Mouse (Mus musculus) left cerebral cortex, adult 8-10 months (tissue): ENCODE results near the gene Slc23a2. TPM values are rescaled to one million over a fixed set of nuclear protein-coding genes. Genes with fewer than 3 reads are reported as not detected.
A peak's percentile ranks its signal among the peaks of the same experiment; 100 is the strongest.

ENCODE experiments used
- DNase-seq, 2 experiments: peaks; one replicate each; pipeline ENCODE4 v3.0.0; 2022; ENCODE audit warnings: low spot score in 2 of 2
- total RNA-seq, 4 experiments: library from RNA; stranded (reverse); gene quantifications; 2 replicates each; pipeline ENCODE4 v1.2.4; 2022

The Slc23a2 gene
- total RNA-seq, 4 experiments from 2014 or later, result 146 to 160 (median 153) TPM

DNA sequence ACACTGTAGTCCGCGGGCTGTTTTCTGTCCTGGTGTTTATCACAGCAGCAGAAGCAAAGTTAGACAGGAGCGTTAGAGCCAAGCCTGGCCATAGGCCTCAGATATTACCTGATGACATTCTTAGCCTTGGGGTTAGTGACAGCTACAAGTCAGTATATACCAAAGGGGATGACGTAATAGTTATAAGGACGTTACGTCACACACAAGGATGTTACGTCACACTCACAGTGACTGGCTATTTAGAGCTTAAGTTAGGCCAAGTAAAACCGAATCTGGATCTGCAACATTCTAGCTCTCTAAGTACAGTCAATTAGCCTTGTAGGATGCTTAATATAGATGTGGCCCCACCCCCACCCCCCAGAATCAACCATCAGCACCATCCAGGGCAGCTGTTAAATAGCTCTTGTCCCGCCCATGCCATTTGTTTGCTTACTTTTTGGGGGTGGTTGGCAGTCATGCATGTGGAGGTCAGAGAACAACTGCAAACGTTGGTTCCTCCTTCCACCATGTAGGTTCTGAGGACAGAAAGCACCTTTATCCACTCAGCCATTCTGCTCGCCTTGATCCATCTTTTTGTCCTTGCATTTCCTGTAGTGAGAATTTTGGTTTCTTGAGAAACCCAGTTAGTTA, 96.7 kb downstream of the Slc23a2 start:
- no peak for DNase-seq

DNA sequence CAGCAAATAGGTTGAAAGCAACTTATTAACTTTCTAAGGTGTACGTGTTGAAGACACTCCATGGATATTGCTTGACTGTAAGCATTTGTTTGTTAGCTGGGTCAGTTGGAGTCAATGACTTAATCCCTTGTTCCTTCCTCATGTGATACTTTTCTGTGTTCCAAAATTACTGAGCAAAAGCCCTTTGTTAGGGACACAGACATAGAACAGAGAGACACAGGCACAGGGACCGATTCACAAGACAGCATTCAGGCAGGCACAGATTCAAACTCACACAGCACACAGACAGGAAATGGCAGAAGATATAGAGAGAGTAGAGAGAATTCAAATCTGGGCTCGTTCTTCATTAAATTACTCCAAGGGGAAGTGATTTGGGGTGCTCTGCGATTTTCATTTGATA, 97.5 kb downstream of the Slc23a2 start:
- DNase-seq, result no peak

DNA sequence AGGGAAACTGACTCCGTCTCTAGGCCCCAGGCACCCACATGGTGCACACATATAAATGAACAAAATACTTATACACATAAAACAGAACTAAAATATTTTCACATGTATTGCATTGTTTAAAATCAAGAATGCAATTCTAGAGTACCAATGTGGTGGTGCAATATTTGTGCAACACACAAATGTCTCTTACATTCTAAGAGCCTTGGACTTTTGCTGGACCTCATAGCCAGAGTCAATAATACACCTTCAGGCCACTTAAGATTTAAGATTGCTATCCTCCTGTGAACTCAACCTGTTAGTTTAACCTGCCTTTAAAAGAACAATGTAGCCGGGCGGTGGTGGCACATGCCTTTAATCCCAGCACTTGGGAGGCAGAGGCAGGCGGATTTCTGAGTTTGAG, 98.2 kb downstream of the Slc23a2 start:
- DNase-seq, result no peak

DNA sequence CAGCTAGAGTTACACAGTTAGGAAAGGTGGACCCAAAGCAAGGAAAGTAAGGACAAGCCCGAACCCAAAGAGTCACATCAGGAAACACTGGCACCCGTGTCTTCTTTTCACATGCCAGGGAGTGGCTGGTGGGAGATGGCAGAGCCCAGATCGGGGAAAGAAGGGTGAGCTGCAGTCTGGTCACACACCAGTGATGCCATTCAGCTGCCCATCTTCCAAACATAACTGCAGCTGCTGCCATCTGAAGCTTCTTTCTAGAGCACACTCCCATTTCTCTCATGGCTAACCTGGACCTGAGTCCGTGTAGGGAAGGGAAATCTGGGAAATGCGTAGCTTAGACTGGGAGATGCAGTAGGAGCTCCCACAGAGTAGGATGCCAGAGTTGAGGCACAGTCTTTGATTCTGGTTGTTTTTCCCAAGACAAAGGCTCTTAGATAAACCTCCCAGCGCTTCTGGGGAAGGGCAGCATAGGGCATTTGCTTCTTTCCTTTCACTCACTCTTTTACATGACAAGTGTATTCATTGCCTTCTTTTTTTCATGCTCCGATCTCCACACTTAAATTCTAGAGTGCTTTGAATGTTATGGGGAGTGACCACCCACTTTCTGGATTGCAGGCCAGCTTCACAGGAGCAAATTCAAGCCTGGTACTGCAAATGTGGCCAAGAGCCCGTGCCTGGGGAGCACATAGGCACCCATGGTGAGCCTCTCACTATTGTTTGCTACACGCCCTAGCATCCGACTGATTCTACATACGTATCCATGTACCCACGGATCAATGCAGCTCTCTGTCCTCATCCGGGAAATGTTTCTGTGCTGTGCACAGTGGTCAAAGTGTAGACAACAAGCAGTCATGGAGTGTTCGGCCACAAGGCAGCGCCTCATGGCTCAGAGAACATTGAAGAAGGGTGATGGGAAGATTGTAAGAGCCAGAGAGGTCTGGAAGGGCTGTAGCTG, 100.3 kb downstream of the Slc23a2 start:
- DNase-seq, result no peak

DNA sequence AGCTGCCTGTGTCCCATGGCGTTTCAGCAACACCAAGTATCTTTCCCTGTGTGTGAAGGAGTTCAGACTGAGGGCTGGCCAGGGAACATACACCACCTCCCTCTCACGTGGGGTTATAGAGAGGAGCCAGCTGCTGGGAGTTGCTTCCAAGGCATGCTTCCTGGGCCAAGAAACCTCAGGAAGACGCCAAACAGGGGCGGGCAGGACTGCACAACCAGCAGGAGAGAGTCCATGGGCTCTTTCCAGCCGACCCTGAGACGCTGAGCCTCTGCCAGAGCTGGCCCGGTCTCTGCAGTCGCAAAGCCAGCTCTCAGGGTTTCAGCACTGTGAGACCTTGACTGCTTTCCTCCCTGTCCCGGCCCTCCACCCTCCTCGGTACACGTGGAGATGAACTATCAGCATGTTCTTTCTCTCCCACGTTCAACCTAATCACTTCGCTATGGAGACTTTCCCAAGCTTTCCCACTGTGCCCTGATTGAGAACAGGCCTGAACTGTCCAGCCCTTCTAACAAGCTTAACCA, 101.7 kb downstream of the Slc23a2 start:
- DNase-seq, result peak in 1 of 2 experiments; percentile 65

DNA sequence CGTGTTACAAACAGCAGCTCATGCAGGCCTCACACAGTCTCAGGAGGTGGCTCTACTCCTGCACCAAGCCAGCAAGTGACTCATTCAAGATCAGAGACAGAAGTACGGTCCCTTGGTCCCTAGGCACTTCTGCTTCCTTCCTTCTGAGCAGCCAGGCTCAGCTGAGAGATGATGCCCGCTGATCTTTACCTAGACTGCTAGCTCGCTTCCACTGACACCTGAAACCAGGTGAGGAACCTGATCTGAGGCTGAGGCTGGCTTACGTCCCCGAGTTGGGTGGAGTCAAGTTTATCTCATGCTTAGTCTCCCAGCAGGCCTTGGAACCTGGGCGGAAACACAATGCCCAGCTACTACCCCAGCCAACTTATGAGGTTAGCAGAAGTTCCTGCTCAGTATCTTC, 105.0 kb downstream of the Slc23a2 start:
- DNase-seq, result no peak

DNA sequence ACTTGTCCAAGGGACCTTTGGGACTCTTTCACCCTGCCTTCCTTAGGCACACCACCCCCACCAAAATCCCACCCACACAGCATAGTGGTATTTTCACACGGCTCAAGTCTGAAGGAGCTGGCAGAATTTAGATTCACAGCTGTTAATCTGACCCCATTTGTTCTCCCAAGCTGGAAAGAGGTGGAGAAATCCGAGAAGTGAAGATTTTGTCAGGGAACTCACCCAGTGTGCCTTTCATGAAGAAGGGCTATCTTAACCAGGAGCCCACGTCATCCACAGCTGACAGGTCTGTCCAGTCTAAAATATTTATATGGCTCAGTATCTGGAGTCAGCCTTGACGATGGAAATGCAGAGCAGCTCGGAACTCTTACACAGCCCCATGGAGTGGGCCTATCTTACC, 108.6 kb downstream of the Slc23a2 start:
- DNase-seq, result no peak

DNA sequence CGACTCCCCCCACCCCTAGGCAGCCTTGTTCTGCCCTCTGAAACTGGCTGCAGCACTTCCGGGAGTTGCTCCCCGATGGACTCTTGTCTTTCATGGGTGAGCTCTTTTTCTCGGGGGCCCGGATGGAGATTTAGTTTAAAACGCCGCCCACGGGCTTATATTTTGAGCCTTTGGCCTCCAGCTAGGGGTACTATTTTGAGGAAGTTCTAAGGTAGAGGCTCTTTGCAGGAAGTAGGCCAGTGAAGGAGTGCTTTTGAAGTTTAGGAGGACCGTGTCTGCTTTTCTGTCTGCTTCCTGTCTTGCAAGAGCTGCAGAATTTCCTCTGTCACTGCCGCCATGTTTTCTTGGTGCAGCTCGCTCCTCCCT, 109.5 kb downstream of the Slc23a2 start:
- DNase-seq, result no peak

DNA sequence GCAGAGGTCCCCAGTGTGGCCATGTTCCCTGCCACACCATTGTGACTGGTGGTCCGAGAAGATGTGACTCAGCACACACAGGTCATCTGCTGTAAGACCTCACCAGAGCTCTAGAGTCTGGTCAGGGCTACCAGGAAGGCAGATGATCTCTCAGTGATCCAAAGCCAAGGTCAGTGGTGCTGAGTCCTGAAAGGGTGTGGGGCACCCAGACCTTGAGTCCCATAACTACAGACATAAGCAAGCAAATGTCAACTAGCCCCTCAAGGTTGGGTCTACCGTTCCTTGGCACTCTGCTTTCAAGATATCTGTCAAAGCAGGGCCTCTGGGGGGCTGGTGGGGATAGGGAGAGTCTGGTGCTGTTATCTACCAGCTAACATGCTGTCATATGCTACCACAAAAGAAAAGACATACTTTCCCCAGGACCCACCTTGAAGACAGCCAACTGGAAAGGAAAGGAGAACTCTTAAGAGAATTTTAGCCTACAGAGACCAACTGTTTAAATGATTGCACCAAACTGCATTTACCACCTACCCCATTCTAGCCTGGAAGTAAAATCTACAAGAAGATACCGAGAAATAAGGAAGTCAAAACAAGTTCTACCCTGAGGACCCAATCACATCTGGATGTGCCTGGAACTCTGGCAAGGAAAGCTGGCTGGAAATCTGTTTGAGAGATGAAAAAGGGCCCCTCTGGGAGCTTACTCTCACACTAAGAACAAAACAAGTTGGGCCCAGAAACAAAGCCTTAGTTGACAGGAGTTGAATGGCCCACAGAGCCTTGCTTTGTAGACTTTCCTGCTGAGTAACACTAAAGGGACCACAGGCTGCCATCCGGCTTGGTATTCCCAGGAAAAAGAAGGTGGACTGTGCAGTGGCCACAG, 110.1 kb downstream of the Slc23a2 start:
- DNase-seq, result no peak

DNA sequence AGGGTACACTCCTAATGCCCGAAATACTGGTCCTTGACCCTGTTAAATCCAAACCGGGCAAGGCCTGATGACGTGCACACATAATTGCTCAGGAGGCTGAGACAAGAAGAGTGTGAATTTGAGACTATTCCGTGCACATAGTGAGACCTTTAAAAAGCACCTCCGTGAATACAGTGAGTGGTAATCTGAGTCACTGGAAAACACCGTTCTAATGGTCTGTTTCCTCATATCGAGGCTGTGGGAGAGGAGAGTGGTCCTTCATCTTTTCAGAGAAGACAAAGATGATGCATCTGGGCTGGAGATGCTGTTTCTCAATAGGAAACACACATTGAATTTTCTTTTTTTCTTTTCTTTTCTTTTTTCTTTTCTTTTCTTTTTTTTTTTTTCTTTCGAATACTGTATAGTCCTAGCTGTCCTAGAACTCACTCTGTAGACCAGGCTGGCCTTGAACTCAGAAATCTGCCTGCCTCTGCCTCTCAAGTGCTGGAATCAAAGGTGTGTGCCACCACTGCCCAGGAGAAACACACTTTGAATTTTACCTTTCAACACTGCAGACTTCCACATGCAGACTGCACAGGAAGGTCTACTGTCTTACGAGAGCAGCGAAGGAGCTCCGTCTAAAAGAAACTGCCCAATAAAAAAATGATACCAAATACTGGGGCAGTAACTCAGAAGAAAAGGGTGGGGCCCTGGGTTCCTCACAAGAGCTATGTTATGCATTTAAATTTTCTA, 113.4 kb downstream of the Slc23a2 start:
- DNase-seq, result no peak

DNA sequence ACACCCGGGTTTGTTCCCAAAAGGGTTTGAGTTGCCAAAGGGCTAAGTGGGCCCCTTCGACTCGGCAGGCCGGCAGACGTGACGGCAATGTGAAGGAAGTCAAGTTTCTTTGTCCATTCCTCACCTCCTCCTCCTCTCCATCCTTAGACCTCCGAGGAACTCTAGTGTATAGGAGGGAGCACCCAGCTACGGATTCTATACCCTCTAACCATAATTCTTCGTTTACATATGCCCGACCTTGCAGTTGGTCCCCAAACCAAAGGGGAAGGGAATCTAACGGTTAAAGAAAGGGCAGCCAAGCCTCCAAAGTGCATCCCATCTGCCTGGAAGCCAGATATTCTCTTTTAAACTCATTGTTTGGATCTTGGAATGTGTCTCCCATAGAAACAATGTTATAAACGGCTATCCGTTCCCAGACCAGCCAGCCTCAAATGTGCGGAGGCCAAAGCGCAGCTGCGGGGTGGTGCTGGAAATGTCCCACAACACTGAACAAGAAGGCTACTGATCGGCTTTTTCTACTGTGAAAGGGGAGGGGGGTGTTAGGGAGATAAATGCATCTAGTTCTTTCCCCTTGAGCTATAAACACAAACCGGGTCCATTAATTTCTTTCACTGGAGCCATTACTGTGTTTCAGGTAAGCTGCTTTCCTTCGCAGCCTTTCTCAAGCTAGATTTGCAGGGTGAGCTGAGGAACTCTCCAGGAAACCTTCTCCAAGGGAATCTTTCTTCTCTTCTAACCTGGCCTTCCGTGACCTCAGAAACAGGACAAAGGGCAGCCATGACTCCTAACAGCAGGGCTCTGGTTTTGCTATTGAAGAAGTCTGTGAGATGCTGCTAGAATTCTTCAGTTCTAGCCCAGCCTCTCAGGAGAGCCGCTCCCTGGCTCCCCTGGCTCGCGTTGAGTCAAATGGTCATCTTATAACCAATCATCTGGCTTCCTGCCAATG, 114.2 kb downstream of the Slc23a2 start:
- DNase-seq, result peak in 1 of 2 experiments; percentile 58

DNA sequence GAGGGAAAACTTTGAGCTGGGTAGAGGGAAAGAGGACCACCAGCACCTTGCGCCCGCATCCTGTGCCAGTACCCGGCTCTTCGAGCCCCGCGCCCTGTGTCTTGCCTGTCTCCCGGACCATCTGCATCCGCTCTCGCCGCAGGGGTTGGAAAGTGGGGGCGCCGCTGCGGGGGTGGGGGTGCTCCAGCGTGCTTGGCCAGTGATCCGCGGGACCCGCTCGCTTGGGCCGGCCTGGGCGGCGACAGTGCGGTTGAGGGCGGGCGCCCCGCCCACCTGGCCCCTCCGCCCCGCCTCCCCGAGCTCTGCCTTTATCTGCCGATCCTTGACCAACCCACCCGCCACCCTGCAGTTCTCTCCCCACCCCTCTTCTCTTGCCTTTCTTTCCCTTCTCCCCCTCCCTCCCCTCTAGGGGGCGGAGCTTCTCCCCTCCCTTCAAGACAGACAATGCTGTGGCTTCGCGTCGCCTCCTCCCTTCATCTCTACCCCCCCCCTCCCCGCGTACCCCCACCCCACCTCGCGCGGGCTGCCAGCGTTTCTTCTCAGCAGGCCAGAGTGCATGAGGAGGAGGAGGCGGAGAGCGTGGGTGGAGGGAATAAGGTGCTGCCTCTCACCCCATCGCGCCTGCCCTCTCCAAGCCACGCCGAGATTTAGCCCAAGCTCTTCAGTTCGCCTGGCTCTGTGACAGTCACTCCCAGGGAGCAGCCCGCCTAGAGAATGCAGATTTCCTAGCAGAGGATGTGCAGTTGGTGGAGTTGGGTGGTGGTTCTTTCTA, 115.1 kb downstream of the Slc23a2 start, which contains the start of gene Rassf2:
Gene Rassf2, minus strand, starts transcription at position 613 of the 772 bp plus-strand sequence.
- DNase-seq, result peak; percentile 50 to 85

DNA sequence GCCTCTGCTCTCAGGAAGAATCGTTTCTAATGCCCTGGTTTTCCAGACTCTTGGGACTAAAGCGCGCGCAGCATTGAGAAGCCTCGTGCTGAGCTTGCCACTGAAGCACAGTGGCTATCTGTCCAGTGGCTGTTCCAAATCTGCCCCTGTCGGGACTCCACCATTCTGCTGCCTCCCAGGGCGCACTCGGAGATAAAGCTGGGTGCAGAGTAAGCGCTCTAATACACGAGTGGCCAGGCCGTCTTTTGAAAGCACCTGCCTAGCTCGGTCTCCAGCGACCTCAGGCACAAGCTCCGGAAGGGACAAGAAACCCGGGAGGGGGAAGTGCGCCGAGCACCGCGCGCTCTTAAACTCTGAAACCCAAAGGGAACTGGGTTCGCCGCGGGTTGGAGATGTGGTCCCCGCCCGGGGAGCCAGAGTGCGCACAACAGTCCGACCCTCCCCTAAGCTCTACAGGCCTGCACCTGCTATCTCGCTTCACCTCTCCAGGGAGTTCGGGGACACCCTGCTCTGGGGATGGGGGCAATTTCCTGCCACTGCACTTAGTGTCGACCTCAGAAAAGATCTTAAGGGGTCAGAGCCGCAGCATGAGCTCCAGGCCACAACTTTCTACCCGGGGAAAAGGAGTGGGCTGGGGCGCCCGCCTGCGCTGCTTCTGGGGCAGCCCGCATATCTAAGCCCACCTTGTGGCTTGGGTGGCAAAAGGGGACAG, 115.9 kb downstream of the Slc23a2 start:
- DNase-seq, result no peak

DNA sequence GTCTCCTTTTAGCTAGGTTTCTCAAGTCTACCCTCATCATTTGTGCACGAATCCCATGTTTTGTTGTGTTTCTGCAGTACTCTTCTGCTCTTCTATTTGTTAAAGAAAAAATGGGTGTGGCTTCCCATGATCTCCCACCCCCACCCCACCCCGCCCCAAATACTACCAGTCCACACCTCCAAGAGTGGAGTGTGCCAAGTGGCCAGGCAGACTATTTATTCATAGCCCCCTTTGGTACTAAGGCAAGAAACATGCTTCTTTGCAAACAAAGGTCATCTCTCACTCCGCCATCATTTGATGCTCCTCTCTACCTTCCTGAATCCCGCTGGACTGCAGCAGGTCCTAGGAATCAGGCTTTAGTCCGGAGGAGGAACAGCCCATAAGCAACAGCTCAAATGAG, 116.8 kb downstream of the Slc23a2 start:
- DNase-seq, result no peak

DNA sequence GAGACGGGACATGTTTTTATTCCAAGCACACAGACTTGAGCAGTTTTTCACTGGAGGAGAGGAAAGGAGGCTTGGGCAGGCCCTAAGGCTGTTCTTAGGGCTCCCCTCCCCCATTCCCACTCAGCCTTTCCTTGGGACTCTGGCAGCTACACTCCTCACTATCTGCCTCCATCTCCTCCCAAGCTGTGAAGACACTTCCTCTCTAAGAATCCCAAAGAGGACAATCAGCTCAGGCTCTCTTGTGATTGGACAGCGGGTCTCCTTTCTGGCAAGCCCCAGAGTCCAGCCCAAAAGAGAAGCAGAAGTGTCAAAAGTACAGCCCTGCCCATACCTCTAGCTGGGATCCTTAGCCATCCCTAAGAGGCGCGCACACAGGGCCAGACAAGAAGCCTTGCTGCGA, 117.5 kb downstream of the Slc23a2 start:
- no peak for DNase-seq

DNA sequence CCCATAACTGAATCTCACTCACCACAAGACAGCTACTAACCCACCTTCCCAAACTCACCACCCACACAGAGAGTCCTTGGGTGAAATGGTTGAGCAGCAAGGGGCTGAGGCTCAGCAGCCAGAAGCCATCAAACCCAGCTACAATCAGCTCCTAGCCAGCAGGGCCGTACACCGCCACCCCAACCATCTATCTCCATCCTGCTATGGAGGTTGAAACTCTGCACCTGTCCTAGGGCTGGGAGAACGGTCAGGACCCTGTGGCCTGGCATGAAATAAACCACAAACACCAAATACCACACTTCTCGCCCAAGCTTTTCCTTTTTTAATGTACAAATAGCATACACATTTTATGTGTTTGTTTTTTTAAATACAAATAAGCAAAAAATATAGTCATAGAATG, 120.9 kb downstream of the Slc23a2 start:
- no peak for DNase-seq

DNA sequence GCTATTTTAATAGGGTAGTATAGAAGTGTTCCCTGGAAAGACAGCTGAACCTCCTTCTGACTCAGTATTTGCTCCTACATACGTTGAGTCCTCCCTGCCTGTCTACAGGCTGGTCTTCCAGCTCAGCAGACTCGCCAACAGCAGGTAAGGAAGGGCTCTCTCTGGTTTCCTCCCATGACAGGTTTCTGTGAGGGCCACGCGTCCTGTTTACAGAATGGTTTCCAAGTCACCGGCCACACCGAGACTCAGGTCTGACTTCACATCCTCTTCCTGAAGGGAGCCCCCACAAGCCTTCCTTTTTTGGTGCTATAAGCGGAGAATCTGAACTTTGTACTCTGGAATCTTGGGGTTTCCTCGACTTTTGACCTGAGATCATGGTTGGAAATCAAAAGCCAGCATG, 122.3 kb downstream of the Slc23a2 start:
- DNase-seq, result no peak

DNA sequence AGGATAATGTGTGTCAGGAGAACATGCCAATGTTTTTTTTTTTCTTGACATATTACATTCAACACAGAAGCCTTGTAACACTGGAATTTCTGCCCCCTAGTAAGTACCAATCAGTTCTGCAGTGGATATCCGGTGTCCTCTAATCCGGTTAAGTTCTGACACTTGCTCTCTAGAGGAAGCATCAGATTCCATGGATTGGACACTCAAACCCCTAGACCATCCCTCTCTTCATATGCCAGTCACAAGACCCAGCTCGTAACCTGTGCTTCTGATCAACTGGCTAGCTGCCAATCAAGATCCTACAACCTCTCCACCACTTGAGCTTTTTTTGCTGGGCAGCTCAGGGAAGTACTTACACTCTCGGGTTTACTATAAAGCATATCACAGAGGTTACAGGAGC, 123.3 kb downstream of the Slc23a2 start:
- DNase-seq, result no peak
